Mouse (Mus musculus) embryonic facial prominence, embryonic 15.5 days (tissue): ENCODE results near the gene Gns. TPM values are rescaled to one million over a fixed set of nuclear protein-coding genes. Genes with fewer than 3 reads are reported as not detected.

Experiments
- ATAC-seq: fragments of 200-750 bp; cut with Nextera tagmentation; 2 replicates; pipeline ENCODE4 v1.8.0; 2017; ENCODE audit warnings: low read depth, moderate TSS enrichment; ENCODE audit not compliant: insufficient number of reproducible peaks, low FRiP score, low TSS enrichment
- H3K27ac ChIP-seq: fragments of 300-500 bp; sonication (generic); replicated peaks from 2 replicates; pipeline ENCODE4 v1.5.1; 2015; ENCODE audit warnings: mild to moderate bottlenecking, inconsistent platforms
- H3K27me3 ChIP-seq: fragments of 300-500 bp; sonication (generic); 2 replicates; pipeline ENCODE4 v1.6.1; 2015; ENCODE audit warnings: inconsistent platforms
- H3K36me3 ChIP-seq: fragments of 300-500 bp; sonication (generic); 2 replicates; pipeline ENCODE4 v1.6.1; 2015; ENCODE audit warnings: mild to moderate bottlenecking, inconsistent platforms
- H3K4me1 ChIP-seq: fragments of 300-500 bp; sonication (generic); 2 replicates; pipeline ENCODE4 v1.6.1; 2015; ENCODE audit warnings: inconsistent platforms
- H3K4me2 ChIP-seq: fragments of 300-500 bp; sonication (generic); replicated peaks from 2 replicates; pipeline ENCODE4 v1.6.1; 2015; ENCODE audit warnings: mild to moderate bottlenecking, inconsistent platforms
- H3K4me3 ChIP-seq: fragments of 300-500 bp; sonication (generic); replicated peaks from 2 replicates; pipeline ENCODE4 v1.5.1; 2015; ENCODE audit warnings: mild to moderate bottlenecking, inconsistent platforms
- H3K9ac ChIP-seq: fragments of 300-500 bp; sonication (generic); 2 replicates; pipeline ENCODE4 v1.6.1; 2015; ENCODE audit warnings: inconsistent platforms
- H3K9me3 ChIP-seq: fragments of 300-500 bp; sonication (generic); replicated peaks from 2 replicates; pipeline ENCODE4 v1.6.1; 2016; ENCODE audit warnings: inconsistent platforms
- WGBS: fragments of 180-500 bp; shearing (Covaris S2); methylation state at CpG from one replicate; pipeline ENCODE4 v1.1.7; 2015; 5-methylcytosine and 5-hydroxymethylcytosine counted together
- polyA plus RNA-seq: library from polyadenylated mRNA; unstranded; fragments of >200 nt; fragmentation: Nextera tagmentation; extraction: Ambion mirVana; gene quantifications from 2 replicates; pipeline ENCODE4 v1.2.1, GENCODE M21; 2015

Gns gene
- polyA plus RNA-seq, 1 experiment from 2014 or later: 52.1 TPM

GRCm38 (mm10) chr10:121381280-121381679 is 16.4 kb downstream of the Gns start:
- WGBS: 92% methylated on average over 18 of the region's 18 CpGs
- H3K4me1 ChIP-seq: peaks cover 14% of the 10 kb centered on the region
- peaks cover 89% of the 10 kb centered on the region for H3K36me3 ChIP-seq
- H3K27ac ChIP-seq: no peak overlapping the region
- no peak overlapping the region for H3K4me3 ChIP-seq
- H3K27me3 ChIP-seq: no peaks in the 10 kb centered on the region
- no peak overlapping the region for H3K9ac ChIP-seq
- H3K4me2 ChIP-seq: no peak overlapping the region
- H3K9me3 ChIP-seq: no peaks in the 10 kb centered on the region
- no peak for ATAC-seq

- 92% methylated on average over 13 of the region's 13 CpGs for WGBS
These were observed 19.8 kb downstream of the Gns start for GRCm38 (mm10) chr10:121384710-121385109.

GRCm38 (mm10) chr10:121385695-121386094 is 20.8 kb downstream of the Gns start:
- Histone ChIP-seq H3K9me3 (no peaks in the 10 kb centered on the region), H3K27ac (0 out of 2 replicates have a peak overlapping the region, but pooled peaks have one; percentile 28), H3K27me3 (no peaks in the 10 kb centered on the region), H3K36me3 (peaks cover 83% of the 10 kb centered on the region), H3K4me2 (no peak overlapping the region), H3K4me1 (peaks cover 15% of the 10 kb centered on the region; the same call in 1 of the 2 replicates), H3K9ac (no peak overlapping the region), H3K4me3 (no peak overlapping the region)
- no peak for ATAC-seq
- 92% methylated on average over 6 of the region's 6 CpGs for WGBS

More at GRCm38 (mm10) chr10:121384710-121385109, 19.8 kb downstream of the Gns start:
- no peaks in the 10 kb centered on the region for H3K9me3 ChIP-seq
- ATAC-seq: no peak
- H3K27me3 ChIP-seq: no peaks in the 10 kb centered on the region
- H3K4me3 ChIP-seq: no peak overlapping the region
- H3K9ac ChIP-seq: no peak overlapping the region
- no peak overlapping the region for H3K4me2 ChIP-seq
- peaks cover 81% of the 10 kb centered on the region for H3K36me3 ChIP-seq
- peaks cover 15% of the 10 kb centered on the region; the same call in 1 of the 2 replicates for H3K4me1 ChIP-seq
- no peak overlapping the region for H3K27ac ChIP-seq

- H3K9ac ChIP-seq: no peak overlapping the region
- WGBS: 14% methylated on average over 9 of the region's 9 CpGs
- H3K36me3 ChIP-seq: peaks cover 83% of the 10 kb centered on the region
- H3K27me3 ChIP-seq: no peaks in the 10 kb centered on the region
- no peak overlapping the region for H3K4me3 ChIP-seq
- no peak overlapping the region for H3K4me2 ChIP-seq
- peak overlapping the region; percentile 28; the same call in 1 of the 2 replicates for H3K27ac ChIP-seq
- ATAC-seq: peak; percentile 77
- peaks cover 15% of the 10 kb centered on the region; the same call in 1 of the 2 replicates for H3K4me1 ChIP-seq
- H3K9me3 ChIP-seq: no peaks in the 10 kb centered on the region
These were observed 21.5 kb downstream of the Gns start for GRCm38 (mm10) chr10:121386347-121386746.

- 67% methylated on average over 10 of the region's 10 CpGs for WGBS
- H3K9ac ChIP-seq: no peak overlapping the region
- H3K27ac ChIP-seq: no peak overlapping the region
- H3K27me3 ChIP-seq: no peaks in the 10 kb centered on the region
- no peaks in the 10 kb centered on the region for H3K9me3 ChIP-seq
- peaks cover 32% of the 10 kb centered on the region for H3K4me1 ChIP-seq
- peaks cover 78% of the 10 kb centered on the region for H3K36me3 ChIP-seq
- no peak overlapping the region for H3K4me3 ChIP-seq
- no peak overlapping the region for H3K4me2 ChIP-seq
- no peak for ATAC-seq
These were observed 25.7 kb downstream of the Gns start for GRCm38 (mm10) chr10:121390602-121391001.

- H3K36me3 ChIP-seq: peaks cover 84% of the 10 kb centered on the region
- H3K4me3 ChIP-seq: no peak overlapping the region
- H3K27ac ChIP-seq: no peak overlapping the region
- WGBS: 93% methylated on average over 8 of the region's 8 CpGs
- no peak overlapping the region for H3K9ac ChIP-seq
- no peaks in the 10 kb centered on the region for H3K9me3 ChIP-seq
- H3K27me3 ChIP-seq: no peaks in the 10 kb centered on the region
- H3K4me1 ChIP-seq: peaks cover 24% of the 10 kb centered on the region
- no peak for ATAC-seq
- no peak overlapping the region for H3K4me2 ChIP-seq
These were observed 27.0 kb downstream of the Gns start for GRCm38 (mm10) chr10:121391901-121392300.

- Histone ChIP-seq H3K36me3 (peaks cover 68% of the 10 kb centered on the region), H3K4me2 (no peak overlapping the region), H3K27me3 (no peaks in the 10 kb centered on the region), H3K4me3 (no peak overlapping the region), H3K9ac (no peak overlapping the region), H3K4me1 (peaks cover 22% of the 10 kb centered on the region), H3K27ac (peak overlapping the region; percentile 68), H3K9me3 (no peaks in the 10 kb centered on the region)
- no peak for ATAC-seq
- WGBS: 57% methylated on average over 6 of the region's 6 CpGs
These were observed 29.4 kb downstream of the Gns start for GRCm38 (mm10) chr10:121394270-121394669.

GRCm38 (mm10) chr10:121394789-121395325 is 30.0 kb downstream of the Gns start:
- H3K27me3 ChIP-seq: no peaks in the 10 kb centered on the region
- H3K27ac ChIP-seq: peak overlapping the region; percentile 68
- no peak overlapping the region for H3K4me3 ChIP-seq
- ATAC-seq: no peak
- no peak overlapping the region for H3K9ac ChIP-seq
- H3K36me3 ChIP-seq: peaks cover 62% of the 10 kb centered on the region
- peaks cover 22% of the 10 kb centered on the region for H3K4me1 ChIP-seq
- no peaks in the 10 kb centered on the region for H3K9me3 ChIP-seq
- WGBS: 58% methylated on average over 18 of the region's 18 CpGs
- no peak overlapping the region; the same call in 1 of the 2 replicates for H3K4me2 ChIP-seq

- Histone ChIP-seq H3K4me3 (no peak overlapping the region), H3K9ac (no peak overlapping the region), H3K4me1 (peaks cover 22% of the 10 kb centered on the region), H3K36me3 (peaks cover 54% of the 10 kb centered on the region), H3K9me3 (no peaks in the 10 kb centered on the region), H3K27ac (0 out of 2 replicates have a peak overlapping the region, but pooled peaks have one; percentile 11), H3K27me3 (no peaks in the 10 kb centered on the region), H3K4me2 (no peak overlapping the region)
- no peak for ATAC-seq
- WGBS: 75% methylated on average over 20 of the region's 20 CpGs
These were observed 30.8 kb downstream of the Gns start for GRCm38 (mm10) chr10:121395542-121396176.

- Histone ChIP-seq H3K27ac (no peak overlapping the region), H3K4me3 (no peak overlapping the region), H3K4me2 (no peak overlapping the region), H3K9me3 (no peaks in the 10 kb centered on the region), H3K36me3 (peaks cover 25% of the 10 kb centered on the region), H3K27me3 (no peaks in the 10 kb centered on the region), H3K9ac (no peak overlapping the region), H3K4me1 (peaks cover 21% of the 10 kb centered on the region)
- 89% methylated on average over 7 of the region's 7 CpGs for WGBS
- no peak for ATAC-seq
These were observed 33.7 kb downstream of the Gns start for GRCm38 (mm10) chr10:121398599-121398998.

- Histone ChIP-seq H3K36me3 (peaks cover 8% of the 10 kb centered on the region; the same call in 1 of the 2 replicates), H3K4me2 (no peak overlapping the region), H3K27ac (no peak overlapping the region), H3K9ac (no peak overlapping the region), H3K27me3 (no peaks in the 10 kb centered on the region), H3K4me3 (no peak overlapping the region), H3K9me3 (no peaks in the 10 kb centered on the region), H3K4me1 (no peaks in the 10 kb centered on the region)
- ATAC-seq: no peak
- WGBS: 79% methylated on average over 7 of the region's 7 CpGs
These were observed 36.1 kb downstream of the Gns start for GRCm38 (mm10) chr10:121401005-121401404.
